Mouse (Mus musculus) heart, postnatal 0 days (tissue): Measurements from ENCODE around the gene Porcn.

Experiments
- CTCF ChIP-seq: IDR thresholded peaks from 2 replicates; pipeline ENCODE4 v1.5.1; 2016; ENCODE audit warnings: antibody characterized with exemption, control low read depth, low read depth
- EP300 ChIP-seq: IDR thresholded peaks from 2 replicates; pipeline ENCODE4 v1.6.1; 2016; ENCODE audit warnings: antibody characterized with exemption, low read depth

DNA sequence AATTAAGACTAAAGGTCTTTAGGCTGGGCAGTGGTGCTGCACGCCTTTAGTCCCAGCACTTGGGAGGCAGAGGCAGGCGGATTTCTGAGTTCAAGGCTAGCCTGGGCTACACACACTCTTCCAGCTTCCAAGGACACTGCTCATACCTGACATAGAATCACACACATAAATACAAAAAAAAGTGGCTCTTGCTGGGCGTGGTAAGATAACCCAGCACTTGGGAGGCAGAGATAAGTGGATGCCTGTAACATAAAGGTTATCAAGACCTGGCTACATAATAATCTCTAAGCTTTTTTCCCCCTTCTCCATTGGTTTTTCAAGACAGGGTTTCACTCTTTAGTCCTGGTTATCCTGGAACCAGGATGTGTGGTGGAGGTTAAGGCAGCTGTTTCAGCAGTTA is 27.3 kb upstream of the Porcn start:
- TF ChIP-seq CTCF: no peak
- TF ChIP-seq EP300: no peak
